Mouse (Mus musculus) forebrain, embryonic 14.5 days (tissue): ENCODE results near the gene Fyb. TPM values are rescaled to one million over a fixed set of nuclear protein-coding genes. Genes with fewer than 3 reads are reported as not detected.

ENCODE experiments used
- ATAC-seq: fragments of 200-750 bp; cut with Nextera tagmentation; 2 replicates; pipeline ENCODE4 v1.8.0; 2017; ENCODE audit warnings: mild to moderate bottlenecking, moderate library complexity
- DNase-seq: peaks from one replicate; pipeline ENCODE4 v3.0.0-alpha.2; 2015; ENCODE audit warnings: low spot score
- H3K27ac ChIP-seq: fragments of 300-500 bp; sonication (generic); 2 replicates; pipeline ENCODE4 v1.5.1; 2014; ENCODE audit warnings: low read depth, mild to moderate bottlenecking, control low read depth, low read length, moderate library complexity
- H3K27me3 ChIP-seq: fragments of 300-500 bp; sonication (generic); replicated peaks from 2 replicates; pipeline ENCODE4 v1.6.1; 2014; ENCODE audit warnings: low read length, control low read depth, mixed read lengths; ENCODE audit not compliant: control insufficient read depth, insufficient read depth
- H3K36me3 ChIP-seq: fragments of 300-500 bp; sonication (generic); 2 replicates; pipeline ENCODE4 v1.6.1; 2014; ENCODE audit warnings: low read length, control low read depth; ENCODE audit not compliant: control insufficient read depth, insufficient read depth
- H3K4me1 ChIP-seq: fragments of 300-500 bp; sonication (generic); 2 replicates; pipeline ENCODE4 v1.6.1; 2014; ENCODE audit warnings: antibody characterized with exemption, low read length, control low read depth; ENCODE audit not compliant: control insufficient read depth, insufficient read depth
- H3K4me2 ChIP-seq: fragments of 300-500 bp; sonication (generic); 2 replicates; pipeline ENCODE4 v1.6.1; 2014; ENCODE audit warnings: mild to moderate bottlenecking, control low read depth, low read length
- H3K4me3 ChIP-seq: fragments of 300-500 bp; sonication (generic); 2 replicates; pipeline ENCODE4 v1.5.1; 2014; ENCODE audit warnings: low read depth, low read length, control low read depth
- H3K9ac ChIP-seq: fragments of 300-500 bp; sonication (generic); 2 replicates; pipeline ENCODE4 v1.6.1; 2014; ENCODE audit warnings: mild to moderate bottlenecking, low read length, control low read depth, moderate library complexity
- H3K9me3 ChIP-seq: fragments of 300-500 bp; sonication (generic); replicated peaks from 2 replicates; pipeline ENCODE4 v1.6.1; 2016; ENCODE audit warnings: low read length, control low read depth, mixed read lengths; ENCODE audit not compliant: control insufficient read depth
- WGBS: fragments of 180-500 bp; shearing (Covaris S2); extraction: QIAGEN DNeasy Blood & Tissue Kit; methylation state at CpG from one replicate; pipeline ENCODE4 v1.1.7; 2014; 5-methylcytosine and 5-hydroxymethylcytosine counted together
- polyA plus RNA-seq: library from polyadenylated mRNA; unstranded; fragments of >200 nt; fragmentation: Nextera tagmentation; extraction: Ambion mirVana; gene quantifications from 2 replicates; pipeline ENCODE4 v1.2.1, GENCODE M21; 2014

The Fyb gene
- polyA plus RNA-seq, 1 experiment from 2014 or later, result 2.2 TPM

DNA sequence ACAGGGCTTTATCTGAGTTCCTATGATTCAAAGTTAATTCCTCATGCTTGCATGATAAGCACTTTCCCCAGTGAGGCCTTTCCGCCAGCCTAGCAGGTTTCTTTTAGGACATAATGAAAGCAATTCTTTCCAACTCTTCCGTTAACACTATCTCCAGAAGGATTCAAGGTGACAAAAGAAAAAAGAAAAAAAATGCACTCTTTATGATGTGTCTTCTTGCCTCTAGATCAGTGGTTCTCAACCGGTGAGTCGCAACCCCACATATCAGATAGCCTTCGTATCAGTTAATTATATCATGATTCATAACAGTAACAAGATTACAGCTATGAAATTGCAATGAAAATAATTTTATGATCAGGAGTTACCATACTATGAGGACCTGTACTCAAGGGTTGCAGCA lies 45.3 kb downstream of the Fyb start:
- H3K9ac ChIP-seq, result no peak overlapping the region
- no peak overlapping the region for H3K4me3 ChIP-seq
- no peaks in the 10 kb centered on the region for H3K27me3 ChIP-seq
- 94% methylated on average over 5 of the region's 5 CpGs for WGBS
- ATAC-seq, result no peak
- H3K36me3 ChIP-seq, result no peaks in the 10 kb centered on the region
- no peak overlapping the region for H3K27ac ChIP-seq
- no peak overlapping the region for H3K4me2 ChIP-seq
- DNase-seq, result no peak
- no peaks in the 10 kb centered on the region for H3K4me1 ChIP-seq
- H3K9me3 ChIP-seq, result no peaks in the 10 kb centered on the region

DNA sequence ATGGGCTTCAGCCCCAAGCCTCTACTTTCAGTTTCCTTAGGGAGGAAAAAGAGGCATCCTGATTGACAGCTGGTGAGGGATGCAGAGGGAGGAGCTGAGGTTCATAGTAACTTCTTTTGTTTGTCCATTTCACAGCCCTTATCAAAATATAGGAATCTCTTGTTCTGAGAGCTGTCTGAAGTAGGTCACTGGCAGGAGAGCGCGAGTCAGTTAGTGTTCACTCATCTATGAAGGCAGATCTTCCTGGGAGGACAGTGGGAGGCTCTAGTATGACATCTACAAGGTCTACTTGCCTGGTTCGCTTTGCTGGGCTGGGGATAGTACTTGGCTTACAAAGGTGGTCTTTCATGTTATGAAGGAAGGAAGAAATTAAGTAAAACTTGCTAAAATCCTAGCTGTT lies 46.0 kb downstream of the Fyb start:
- Histone ChIP-seq H3K4me1 (no peaks in the 10 kb centered on the region), H3K36me3 (no peaks in the 10 kb centered on the region), H3K4me3 (no peak overlapping the region), H3K27me3 (no peaks in the 10 kb centered on the region), H3K27ac (no peak overlapping the region), H3K4me2 (no peak overlapping the region), H3K9me3 (no peaks in the 10 kb centered on the region), H3K9ac (no peak overlapping the region)
- WGBS, result 89% methylated on average over 3 of the region's 3 CpGs
- DNase-seq (no peak), ATAC-seq (no peak)

- Histone ChIP-seq H3K27me3 (no peaks in the 10 kb centered on the region), H3K27ac (no peak overlapping the region), H3K4me1 (no peaks in the 10 kb centered on the region), H3K4me3 (no peak overlapping the region), H3K4me2 (no peak overlapping the region), H3K9ac (no peak overlapping the region), H3K36me3 (no peaks in the 10 kb centered on the region), H3K9me3 (no peaks in the 10 kb centered on the region)
- ATAC-seq (no peak), DNase-seq (no peak)
- WGBS, result 75% methylated on average over 5 of the region's 5 CpGs
Measured at GRCm38 (mm10) chr15:6569074-6569473, 46.4 kb downstream of the Fyb start.

DNA sequence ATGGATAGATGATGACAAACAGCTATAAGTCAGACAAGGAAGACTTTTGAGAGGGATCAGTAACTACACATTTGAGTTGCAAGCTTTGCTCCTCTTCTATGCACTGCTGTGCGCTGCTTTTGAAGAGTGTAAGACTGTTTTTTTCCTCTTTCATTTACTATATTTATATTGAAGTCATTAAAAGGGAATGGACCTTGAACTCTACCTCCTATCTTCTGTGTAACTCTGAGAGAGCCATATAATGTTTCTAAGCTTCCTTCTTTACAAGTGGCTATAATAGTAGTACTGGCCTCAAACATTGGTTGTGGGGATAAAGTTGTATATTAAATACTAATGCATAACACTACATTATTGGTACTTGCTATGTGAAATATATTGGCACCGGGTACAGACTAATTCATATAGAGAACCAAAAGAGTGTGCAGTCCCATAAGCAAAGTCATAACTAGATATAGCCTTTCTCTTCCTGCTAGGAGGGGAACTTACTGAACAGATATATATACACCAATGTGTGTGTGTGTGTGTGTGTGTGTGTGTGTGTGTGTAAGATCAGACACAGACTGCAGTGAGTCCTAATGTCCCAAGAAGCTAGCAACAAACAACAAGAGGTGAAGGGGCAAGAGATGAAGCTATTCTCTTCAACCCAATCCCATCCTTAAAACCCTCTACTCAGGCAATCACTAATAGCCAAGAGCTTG lies 47.7 kb downstream of the Fyb start:
- WGBS, result 93% methylated on average over 2 of the region's 2 CpGs
- Histone ChIP-seq H3K9ac (no peak overlapping the region), H3K27me3 (no peaks in the 10 kb centered on the region), H3K4me2 (no peak overlapping the region), H3K27ac (no peak overlapping the region), H3K4me1 (no peaks in the 10 kb centered on the region), H3K4me3 (no peak overlapping the region), H3K36me3 (no peaks in the 10 kb centered on the region), H3K9me3 (no peaks in the 10 kb centered on the region)
- DNase-seq, result no peak
- ATAC-seq, result peak; percentile 25; the same call in 1 of the 2 replicates

DNA sequence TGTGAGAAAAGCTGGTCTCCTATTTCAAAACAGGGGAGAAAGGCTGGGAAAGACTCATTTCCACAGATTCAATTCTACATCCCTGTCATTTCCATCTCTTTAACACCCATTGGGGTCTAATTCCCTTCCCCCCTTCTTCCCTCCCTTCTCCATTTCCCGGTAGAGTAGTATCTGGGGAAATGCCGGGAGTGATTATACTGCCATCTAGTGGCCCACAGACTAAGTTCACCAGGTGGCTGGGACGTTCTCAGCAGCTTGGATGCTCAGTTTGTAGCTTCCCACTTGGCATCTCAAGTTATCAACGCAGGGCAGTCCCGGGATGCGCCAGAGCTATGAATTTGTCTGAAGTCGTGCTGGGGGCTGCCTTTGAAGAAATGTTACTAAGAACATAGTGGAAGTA lies 48.2 kb downstream of the Fyb start:
- no peaks in the 10 kb centered on the region for H3K36me3 ChIP-seq
- H3K9ac ChIP-seq, result no peak overlapping the region
- no peaks in the 10 kb centered on the region for H3K9me3 ChIP-seq
- ATAC-seq (peak; percentile 92), DNase-seq (peak; percentile 81)
- H3K27ac ChIP-seq, result no peak overlapping the region
- no peaks in the 10 kb centered on the region for H3K27me3 ChIP-seq
- no peak overlapping the region for H3K4me3 ChIP-seq
- H3K4me1 ChIP-seq, result no peaks in the 10 kb centered on the region
- WGBS, result 11% methylated on average over 7 of the region's 7 CpGs
- H3K4me2 ChIP-seq, result no peak overlapping the region

DNA sequence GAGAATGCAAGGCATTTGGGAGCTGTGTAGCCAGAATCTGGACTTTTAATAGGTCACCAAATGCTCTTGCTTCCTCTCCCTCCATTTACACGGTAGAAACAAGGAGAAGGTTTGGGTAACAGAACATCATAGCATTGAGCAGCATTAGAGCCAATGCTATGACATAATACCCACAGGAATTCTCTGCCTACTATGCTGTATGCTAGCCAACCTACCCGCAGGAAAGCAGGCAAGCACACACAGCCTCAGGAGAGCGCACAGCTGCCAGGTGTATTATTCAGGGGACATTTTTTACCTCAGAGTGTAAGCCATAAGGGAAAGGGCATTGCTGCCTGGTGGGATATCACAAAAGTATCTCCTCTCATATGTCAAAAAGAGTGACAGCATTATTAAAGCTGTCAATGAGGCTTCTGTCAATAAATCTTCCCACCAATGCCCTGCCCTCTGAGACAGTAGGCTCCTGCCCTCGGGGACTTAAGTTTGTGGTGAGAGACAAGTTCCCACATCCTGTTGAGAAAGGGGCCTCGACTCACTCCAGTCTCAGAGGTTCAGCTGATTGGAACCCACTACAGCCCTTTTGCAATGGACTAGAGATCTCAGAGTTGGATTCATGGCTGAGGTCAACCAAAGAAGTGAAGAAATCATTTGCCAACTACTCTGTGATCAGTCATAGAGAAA lies 51.8 kb downstream of the Fyb start:
- Histone ChIP-seq H3K36me3 (no peaks in the 10 kb centered on the region), H3K27ac (no peak overlapping the region), H3K4me1 (no peaks in the 10 kb centered on the region), H3K9me3 (no peaks in the 10 kb centered on the region), H3K4me3 (no peak overlapping the region), H3K4me2 (no peak overlapping the region), H3K9ac (no peak overlapping the region), H3K27me3 (no peaks in the 10 kb centered on the region)
- DNase-seq (no peak), ATAC-seq (no peak)
- 60% methylated on average over 5 of the region's 5 CpGs for WGBS

DNA sequence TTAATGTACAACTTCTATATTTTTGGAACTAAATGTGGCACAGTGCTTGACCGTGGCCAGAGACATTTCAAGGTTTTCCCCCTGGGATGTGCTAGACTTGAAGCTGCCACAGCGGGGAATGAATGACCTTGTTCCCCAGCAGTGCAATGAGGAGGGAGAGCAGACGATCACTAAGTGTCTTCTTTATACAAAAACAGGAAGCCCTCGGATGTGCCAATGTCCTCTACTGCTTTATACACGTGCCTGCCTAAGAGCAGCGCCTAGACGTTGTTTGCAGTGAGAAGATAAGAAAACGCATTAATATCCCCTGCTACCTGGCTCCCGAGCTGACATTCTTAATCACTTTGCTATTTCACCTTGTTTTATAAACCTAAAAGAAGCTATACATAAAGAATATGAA lies 55.3 kb downstream of the Fyb start:
- no peak overlapping the region for H3K4me3 ChIP-seq
- H3K36me3 ChIP-seq, result no peaks in the 10 kb centered on the region
- H3K4me1 ChIP-seq, result no peaks in the 10 kb centered on the region
- no peak overlapping the region for H3K27ac ChIP-seq
- H3K9me3 ChIP-seq, result no peaks in the 10 kb centered on the region
- no peaks in the 10 kb centered on the region for H3K27me3 ChIP-seq
- no peak overlapping the region for H3K9ac ChIP-seq
- DNase-seq (no peak), ATAC-seq (no peak)
- 88% methylated on average over 9 of the region's 9 CpGs for WGBS
- H3K4me2 ChIP-seq, result no peak overlapping the region

- H3K27me3 ChIP-seq, result no peaks in the 10 kb centered on the region
- no peak overlapping the region for H3K4me2 ChIP-seq
- H3K4me3 ChIP-seq, result no peak overlapping the region
- H3K36me3 ChIP-seq, result no peaks in the 10 kb centered on the region
- no peak overlapping the region for H3K9ac ChIP-seq
- ATAC-seq (no peak), DNase-seq (no peak)
- H3K4me1 ChIP-seq, result no peaks in the 10 kb centered on the region
- 89% methylated on average over 2 of the region's 2 CpGs for WGBS
- no peak overlapping the region for H3K27ac ChIP-seq
- no peaks in the 10 kb centered on the region for H3K9me3 ChIP-seq
Measured at GRCm38 (mm10) chr15:6578654-6579053, 56.0 kb downstream of the Fyb start.

GRCm38 (mm10) chr15:6579194-6579768 lies 56.6 kb downstream of the Fyb start:
- Histone ChIP-seq H3K9ac (no peak overlapping the region), H3K4me2 (no peak overlapping the region), H3K4me3 (no peak overlapping the region), H3K27ac (no peak overlapping the region), H3K27me3 (no peaks in the 10 kb centered on the region), H3K4me1 (no peaks in the 10 kb centered on the region), H3K9me3 (no peaks in the 10 kb centered on the region), H3K36me3 (no peaks in the 10 kb centered on the region)
- ATAC-seq (no peak), DNase-seq (no peak)
- WGBS, result 81% methylated on average over 15 of the region's 15 CpGs
